Mouse (Mus musculus) liver, embryonic 13.5 days (tissue): ENCODE data around the gene Macrod1. TPM values are rescaled to one million over a fixed set of nuclear protein-coding genes. Genes with fewer than 3 reads are reported as not detected.

Experiments
- ATAC-seq: fragments of 200-750 bp; cut with Nextera tagmentation; 2 replicates; pipeline ENCODE4 v1.8.0; 2017; ENCODE audit warnings: low read depth, mild to moderate bottlenecking, moderate number of reproducible peaks, moderate library complexity
- DNase-seq: peaks from one replicate; pipeline ENCODE4 v3.0.0; 2022
- H3K27ac ChIP-seq: fragments of 300-500 bp; sonication (generic); 2 replicates; pipeline ENCODE4 v1.5.1; 2015; ENCODE audit warnings: moderate library complexity, mild to moderate bottlenecking, inconsistent platforms
- H3K27me3 ChIP-seq: fragments of 300-500 bp; sonication (generic); 2 replicates; pipeline ENCODE4 v1.6.1; 2015; ENCODE audit warnings: mild to moderate bottlenecking, inconsistent platforms
- H3K36me3 ChIP-seq: fragments of 300-500 bp; sonication (generic); 2 replicates; pipeline ENCODE4 v1.6.1; 2015; ENCODE audit warnings: mild to moderate bottlenecking, inconsistent platforms
- H3K4me1 ChIP-seq: fragments of 300-500 bp; sonication (generic); replicated peaks from 2 replicates; pipeline ENCODE4 v1.6.1; 2015; ENCODE audit warnings: inconsistent platforms
- H3K4me2 ChIP-seq: fragments of 300-500 bp; sonication (generic); 2 replicates; pipeline ENCODE4 v1.6.1; 2015; ENCODE audit warnings: inconsistent platforms, mild to moderate bottlenecking, moderate library complexity
- H3K4me3 ChIP-seq: fragments of 300-500 bp; sonication (generic); replicated peaks from 2 replicates; pipeline ENCODE4 v1.5.1; 2015; ENCODE audit warnings: mild to moderate bottlenecking, inconsistent platforms
- H3K9ac ChIP-seq: fragments of 300-500 bp; sonication (generic); 2 replicates; pipeline ENCODE4 v1.6.1; 2015; ENCODE audit warnings: mild to moderate bottlenecking, inconsistent platforms
- H3K9me3 ChIP-seq: fragments of 300-500 bp; sonication (generic); replicated peaks from 2 replicates; pipeline ENCODE4 v1.6.1; 2016; ENCODE audit warnings: inconsistent platforms
- WGBS: fragments of 180-500 bp; shearing (Covaris S2); methylation state at CpG from one replicate; pipeline ENCODE4 v1.1.7; 2015; ENCODE audit not compliant: insufficient replicate concordance; 5-methylcytosine and 5-hydroxymethylcytosine counted together
- polyA plus RNA-seq: library from polyadenylated mRNA; unstranded; fragments of >200 nt; fragmentation: Nextera tagmentation; extraction: Ambion mirVana; gene quantifications from 2 replicates; pipeline ENCODE4 v1.2.1, GENCODE M21; 2015

Macrod1 gene
- polyA plus RNA-seq, 1 experiment from 2014 or later: 3.0 TPM

DNA sequence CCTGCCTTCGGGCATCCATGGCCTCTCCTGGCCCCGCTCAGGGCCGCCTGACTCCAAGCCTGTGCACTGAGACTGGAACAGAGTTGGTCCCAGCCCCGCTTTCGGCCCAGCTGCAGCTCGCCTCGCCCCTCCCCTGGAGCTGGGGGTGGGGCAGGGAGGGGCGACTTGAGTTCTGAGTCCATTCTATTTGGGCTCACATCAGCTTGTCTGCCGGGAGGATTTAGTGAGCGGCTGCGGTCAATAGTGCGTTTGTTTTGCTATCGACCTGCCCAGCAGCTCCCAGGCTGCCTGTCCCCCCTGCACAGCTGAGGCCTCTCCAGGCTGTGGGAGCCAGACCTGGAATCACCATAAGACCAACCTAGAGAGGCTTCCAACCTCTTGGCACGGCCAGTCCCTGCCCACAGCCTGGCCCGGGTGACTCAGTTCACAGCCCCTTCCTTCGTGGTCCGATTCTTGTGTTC lies 78.1 kb downstream of the Macrod1 start:
- Histone ChIP-seq H3K27ac (peak overlapping the region; percentile 32; the same call in 1 of the 2 replicates), H3K4me2 (no peak overlapping the region)

DNA sequence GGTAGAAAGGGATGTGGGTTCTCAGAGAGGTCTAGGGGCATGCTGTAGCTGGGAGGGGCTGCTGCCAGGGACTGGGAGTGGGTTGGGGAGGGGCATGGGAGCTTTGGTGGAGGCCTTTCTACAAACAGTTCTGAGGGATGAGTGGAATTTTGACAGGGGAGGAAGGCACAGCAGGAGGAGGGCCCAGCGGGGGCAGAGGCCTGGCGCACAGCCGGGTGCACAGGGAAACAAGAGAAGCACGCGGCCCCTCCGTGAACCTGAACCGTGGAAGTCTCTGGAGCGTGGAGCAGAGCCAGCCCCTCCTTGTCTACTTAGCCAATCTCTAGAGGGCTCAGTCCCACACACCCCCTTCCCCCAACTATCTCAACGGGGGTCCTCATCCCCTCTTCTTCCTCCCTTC lies 78.9 kb downstream of the Macrod1 start:
- DNase-seq: no peak

More for the DNA sequence above, 78.1 kb downstream of the Macrod1 start:
- no peaks in the 10 kb centered on the region for H3K9me3 ChIP-seq
- WGBS: 33% methylated on average over 17 of the region's 17 CpGs
- ATAC-seq: peak; percentile 42
- H3K27me3 ChIP-seq: peaks cover 65% of the 10 kb centered on the region
- H3K9ac ChIP-seq: no peak overlapping the region
- DNase-seq: no peak
- H3K4me3 ChIP-seq: no peak overlapping the region
- H3K4me1 ChIP-seq: peaks cover 30% of the 10 kb centered on the region
- H3K36me3 ChIP-seq: no peaks in the 10 kb centered on the region

GRCm38 (mm10) chr19:7136016-7136415 lies 79.4 kb downstream of the Macrod1 start:
- no peaks in the 10 kb centered on the region for H3K9me3 ChIP-seq
- H3K4me2 ChIP-seq: 0 out of 2 replicates have a peak overlapping the region, but pooled peaks have one; percentile 3
- 30% methylated on average over 9 of the region's 9 CpGs for WGBS
- H3K4me3 ChIP-seq: no peak overlapping the region
- H3K27me3 ChIP-seq: peaks cover 65% of the 10 kb centered on the region
- H3K27ac ChIP-seq: 0 out of 2 replicates have a peak overlapping the region, but pooled peaks have one; percentile 18
- peaks cover 30% of the 10 kb centered on the region for H3K4me1 ChIP-seq
- H3K36me3 ChIP-seq: no peaks in the 10 kb centered on the region
- H3K9ac ChIP-seq: 0 out of 2 replicates have a peak overlapping the region, but pooled peaks have one; percentile 13
- ATAC-seq: no peak
- no peak for DNase-seq

More for the DNA sequence above, 78.9 kb downstream of the Macrod1 start:
- Histone ChIP-seq H3K9ac (no peak overlapping the region), H3K4me2 (0 out of 2 replicates have a peak overlapping the region, but pooled peaks have one; percentile 3), H3K4me3 (no peak overlapping the region), H3K36me3 (no peaks in the 10 kb centered on the region), H3K27me3 (peaks cover 65% of the 10 kb centered on the region), H3K27ac (peak overlapping the region; percentile 32; the same call in 1 of the 2 replicates), H3K9me3 (no peaks in the 10 kb centered on the region), H3K4me1 (peaks cover 30% of the 10 kb centered on the region)
- WGBS: 23% methylated on average over 9 of the region's 9 CpGs
- no peak for ATAC-seq

DNA sequence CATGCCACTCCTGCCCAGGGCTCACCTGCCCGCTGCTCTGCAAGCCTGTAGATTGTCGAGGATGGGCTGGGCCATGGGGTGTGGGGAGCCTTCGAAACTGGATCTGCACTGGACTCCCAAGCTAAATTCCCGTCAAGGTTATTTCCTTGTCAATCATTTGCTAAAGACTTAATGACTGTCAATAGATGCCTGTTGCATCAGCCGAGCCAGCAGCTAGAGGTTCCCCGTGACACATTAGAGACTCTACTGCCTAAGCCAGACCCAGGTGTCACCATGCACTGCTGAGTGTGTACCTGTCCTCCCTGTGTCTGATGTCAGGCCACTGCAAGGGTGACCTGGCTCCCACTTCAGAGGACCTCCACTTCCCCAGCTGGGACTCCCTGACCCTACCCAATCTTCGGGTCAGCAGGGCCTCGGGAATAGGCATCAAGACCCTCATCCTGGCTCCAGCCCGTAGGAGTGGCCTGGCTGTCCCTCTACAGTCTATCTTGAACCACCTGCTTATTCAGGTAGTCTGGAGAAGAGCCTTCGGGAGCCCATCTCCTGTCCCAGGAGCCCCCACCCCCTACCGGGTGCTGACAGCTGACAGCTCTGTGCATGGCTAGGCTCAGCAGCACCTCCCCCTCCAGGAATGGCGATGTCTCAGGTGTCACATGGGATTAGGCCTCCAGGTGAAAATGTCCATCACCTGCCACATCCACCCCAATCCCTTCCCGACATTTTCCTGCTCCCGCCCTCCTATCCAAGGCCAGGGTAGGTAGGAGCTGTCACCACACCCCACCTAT lies 80.3 kb downstream of the Macrod1 start:
- Histone ChIP-seq H3K4me2 (0 out of 2 replicates have a peak overlapping the region, but pooled peaks have one; percentile 3), H3K4me1 (peaks cover 30% of the 10 kb centered on the region), H3K36me3 (no peaks in the 10 kb centered on the region), H3K27ac (no peak overlapping the region), H3K27me3 (peaks cover 71% of the 10 kb centered on the region), H3K9me3 (no peaks in the 10 kb centered on the region), H3K9ac (0 out of 2 replicates have a peak overlapping the region, but pooled peaks have one; percentile 13), H3K4me3 (no peak overlapping the region)
- DNase-seq (no peak), ATAC-seq (peak; percentile 44)
- WGBS: 29% methylated on average over 14 of the region's 14 CpGs

- no peak overlapping the region for H3K27ac ChIP-seq
- H3K4me2 ChIP-seq: no peak overlapping the region
- no peaks in the 10 kb centered on the region for H3K36me3 ChIP-seq
- H3K9me3 ChIP-seq: no peaks in the 10 kb centered on the region
- no peak overlapping the region for H3K4me3 ChIP-seq
- DNase-seq (no peak), ATAC-seq (no peak)
- no peak overlapping the region for H3K9ac ChIP-seq
- peaks cover 74% of the 10 kb centered on the region for H3K27me3 ChIP-seq
- 55% methylated on average over 14 of the region's 14 CpGs for WGBS
- H3K4me1 ChIP-seq: peaks cover 32% of the 10 kb centered on the region
Observed at GRCm38 (mm10) chr19:7138327-7138726, 81.7 kb downstream of the Macrod1 start.

GRCm38 (mm10) chr19:7139321-7139720 lies 82.7 kb downstream of the Macrod1 start:
- ATAC-seq: no peak
- H3K4me2 ChIP-seq: no peak overlapping the region
- H3K27ac ChIP-seq: no peak overlapping the region
- peaks cover 75% of the 10 kb centered on the region for H3K27me3 ChIP-seq
- H3K36me3 ChIP-seq: no peaks in the 10 kb centered on the region
- H3K4me3 ChIP-seq: no peak overlapping the region
- H3K9me3 ChIP-seq: no peaks in the 10 kb centered on the region
- peaks cover 38% of the 10 kb centered on the region for H3K4me1 ChIP-seq
- H3K9ac ChIP-seq: no peak overlapping the region
- 51% methylated on average over 4 of the region's 4 CpGs for WGBS
- DNase-seq: no peak

DNA sequence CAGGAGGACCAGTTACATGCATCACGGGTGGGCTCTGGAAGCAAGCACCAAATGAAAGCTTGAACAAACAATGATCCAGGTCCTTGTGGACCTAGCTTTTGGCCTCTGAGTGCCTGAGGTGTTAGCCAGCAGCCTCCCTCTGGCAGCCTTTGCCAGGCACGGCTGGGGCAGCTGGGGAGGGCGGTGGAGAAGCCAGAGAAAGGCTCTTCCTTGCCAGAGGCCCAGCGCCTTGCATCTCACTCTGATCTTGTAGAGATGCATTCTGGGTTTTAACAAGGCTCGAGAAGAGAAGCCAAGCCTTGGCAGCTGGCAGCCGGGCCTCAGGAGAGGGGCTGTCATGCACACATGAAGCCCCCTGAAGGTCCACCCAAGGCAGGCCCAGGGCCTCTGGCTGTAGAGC lies 83.8 kb downstream of the Macrod1 start:
- Histone ChIP-seq H3K9me3 (no peaks in the 10 kb centered on the region), H3K36me3 (no peaks in the 10 kb centered on the region), H3K9ac (no peak overlapping the region), H3K4me3 (no peak overlapping the region), H3K4me2 (no peak overlapping the region), H3K27ac (no peak overlapping the region), H3K27me3 (peaks cover 75% of the 10 kb centered on the region), H3K4me1 (peaks cover 32% of the 10 kb centered on the region)
- DNase-seq: no peak
- no peak for ATAC-seq
- 70% methylated on average over 6 of the region's 6 CpGs for WGBS

- Histone ChIP-seq H3K4me3 (no peak overlapping the region), H3K36me3 (no peaks in the 10 kb centered on the region), H3K9ac (no peak overlapping the region), H3K9me3 (no peaks in the 10 kb centered on the region), H3K27ac (no peak overlapping the region), H3K27me3 (peaks cover 75% of the 10 kb centered on the region), H3K4me1 (peaks cover 26% of the 10 kb centered on the region), H3K4me2 (no peak overlapping the region)
- no peak for ATAC-seq
- WGBS: 64% methylated on average over 12 of the region's 12 CpGs
- no peak for DNase-seq
Observed at GRCm38 (mm10) chr19:7140856-7141421, 84.3 kb downstream of the Macrod1 start.

GRCm38 (mm10) chr19:7142207-7142915 lies 85.8 kb downstream of the Macrod1 start:
- Histone ChIP-seq H3K36me3 (no peaks in the 10 kb centered on the region), H3K4me1 (peaks cover 15% of the 10 kb centered on the region), H3K27me3 (peaks cover 75% of the 10 kb centered on the region), H3K9ac (no peak overlapping the region), H3K4me2 (no peak overlapping the region), H3K4me3 (no peak overlapping the region), H3K9me3 (no peaks in the 10 kb centered on the region), H3K27ac (no peak overlapping the region)
- no peak for DNase-seq
- no peak for ATAC-seq
- WGBS: 46% methylated on average over 5 of the region's 5 CpGs

DNA sequence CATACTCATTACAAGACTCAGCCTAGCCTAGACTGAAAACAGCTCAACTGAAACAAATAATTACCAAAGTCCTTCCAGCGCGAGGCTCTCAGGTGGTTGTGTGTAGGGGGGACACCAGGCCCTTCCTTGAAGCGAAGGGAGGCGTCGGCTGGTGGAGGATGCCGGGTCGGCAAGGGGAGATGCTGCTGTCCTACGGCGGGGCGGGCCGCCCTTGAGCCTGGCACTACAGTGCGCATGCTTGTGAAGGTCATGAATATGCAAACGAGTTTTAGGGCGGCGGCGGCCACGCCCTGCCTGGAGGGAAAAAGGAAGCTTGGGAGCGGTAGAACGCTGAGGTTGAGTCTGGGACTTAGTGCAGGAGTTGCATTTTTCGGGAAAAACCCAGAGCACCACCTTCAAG lies 87.2 kb downstream of the Macrod1 start:
- ATAC-seq: peak; percentile 74
- H3K9ac ChIP-seq: no peak overlapping the region
- under 1% methylated on average over 20 of the region's 20 CpGs for WGBS
- peaks cover 15% of the 10 kb centered on the region for H3K4me1 ChIP-seq
- peak overlapping the region; percentile 35 for H3K4me3 ChIP-seq
- DNase-seq: peak; percentile 69
- peaks cover 75% of the 10 kb centered on the region for H3K27me3 ChIP-seq
- no peaks in the 10 kb centered on the region for H3K9me3 ChIP-seq
- H3K4me2 ChIP-seq: peak overlapping the region; percentile 64
- H3K36me3 ChIP-seq: no peaks in the 10 kb centered on the region
- H3K27ac ChIP-seq: no peak overlapping the region

DNA sequence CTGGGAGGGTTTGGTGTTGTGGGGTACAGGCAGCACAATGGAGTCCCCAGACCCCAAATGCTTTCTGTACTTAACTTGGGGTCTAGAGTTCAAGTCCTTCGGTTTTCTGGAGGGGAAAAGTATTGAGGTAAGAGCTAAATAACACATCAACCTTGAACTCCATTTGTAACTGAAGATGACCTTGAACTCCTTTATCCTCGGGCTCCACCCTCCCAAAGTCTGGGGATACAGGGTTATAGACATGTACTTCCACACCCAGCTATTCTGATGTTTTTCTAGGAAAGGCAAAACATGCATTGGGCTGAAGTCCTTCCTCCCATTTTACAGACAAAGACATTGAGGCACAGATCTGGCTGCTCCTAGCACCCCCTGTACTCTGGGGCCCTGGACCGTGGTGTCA lies 87.8 kb downstream of the Macrod1 start:
- H3K9ac ChIP-seq: no peak overlapping the region
- H3K9me3 ChIP-seq: no peaks in the 10 kb centered on the region
- no peak overlapping the region for H3K27ac ChIP-seq
- WGBS: 50% methylated on average over 3 of the region's 3 CpGs
- peak overlapping the region; percentile 35 for H3K4me3 ChIP-seq
- H3K4me2 ChIP-seq: peak overlapping the region; percentile 64
- no peaks in the 10 kb centered on the region for H3K36me3 ChIP-seq
- no peak for ATAC-seq
- DNase-seq: no peak
- H3K4me1 ChIP-seq: peaks cover 15% of the 10 kb centered on the region
- H3K27me3 ChIP-seq: peaks cover 79% of the 10 kb centered on the region
